Mouse (Mus musculus) ES-E14 (cell line): ENCODE measurements at regions not wholly inside any gene's neighbourhood (a gene's known extent, or its start where the extent isn't known, plus 50 kb on each side); places are given as distances from the start of the nearest gene placed in this dataset.

Experiments
- CHD2 ChIP-seq: IDR thresholded peaks from 2 replicates; pipeline ENCODE4 v1.6.1; 2014; ENCODE audit warnings: mild to moderate bottlenecking, low read depth, low read length, inconsistent platforms
- HCFC1 ChIP-seq: IDR thresholded peaks from 2 replicates; pipeline ENCODE4 v1.6.1; 2012; ENCODE audit warnings: low read length, inconsistent platforms, borderline replicate concordance; ENCODE audit not compliant: insufficient read depth

DNA sequence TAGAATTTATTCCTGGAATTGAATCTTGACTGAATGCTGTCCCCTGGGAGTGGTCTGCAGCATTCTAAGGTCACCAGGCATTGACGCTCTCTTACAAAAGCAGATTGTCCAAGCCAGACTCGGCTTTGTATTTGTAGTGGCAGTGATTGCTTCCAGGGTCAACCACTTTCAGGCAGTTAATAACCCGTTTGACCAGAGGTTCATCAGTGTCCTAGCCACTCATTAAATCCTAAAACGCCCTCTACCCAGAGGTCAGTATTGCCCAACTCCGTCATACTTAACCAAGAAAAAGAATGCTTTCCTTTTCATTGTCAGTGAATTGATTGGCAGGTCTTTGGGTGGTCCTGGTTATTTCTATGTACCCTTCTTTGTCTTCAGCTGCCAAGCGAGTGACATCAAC, 194.6 kb upstream of the Mctp2 start:
- TF ChIP-seq HCFC1 (no peak), CHD2 (no peak)
